Mouse (Mus musculus): Measurements from ENCODE around the gene Rtl10.
"Not testable (repeated sequence)": the region's sequence is repeated elsewhere in the genome, so short reads cannot be mapped to it uniquely, and the experiment has no call there.

Gene Rtl10

DNA sequence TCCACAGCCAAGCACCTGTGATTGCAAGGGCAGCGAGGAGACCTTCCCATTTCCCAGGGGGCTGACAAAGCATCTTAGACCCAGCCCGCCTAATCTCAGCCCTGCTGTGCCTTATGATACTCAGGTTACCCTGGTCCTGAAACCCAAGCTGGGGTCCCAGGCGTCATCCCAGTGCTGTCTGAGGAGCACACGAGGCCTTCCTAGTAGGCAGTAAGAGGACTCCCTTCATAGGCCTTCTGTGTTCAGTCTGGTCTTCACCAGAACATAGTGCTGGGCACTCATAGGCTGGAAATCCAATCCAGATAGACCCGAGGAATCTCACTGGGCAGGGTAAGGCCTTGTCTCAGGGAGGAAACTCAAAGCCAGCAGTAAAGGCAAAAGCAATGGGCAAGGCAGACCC lies 14.9 kb upstream of the Rtl10 start:
- DNase-seq (ENCODE audit: low spot score in 2 of 2) = no peak

DNA sequence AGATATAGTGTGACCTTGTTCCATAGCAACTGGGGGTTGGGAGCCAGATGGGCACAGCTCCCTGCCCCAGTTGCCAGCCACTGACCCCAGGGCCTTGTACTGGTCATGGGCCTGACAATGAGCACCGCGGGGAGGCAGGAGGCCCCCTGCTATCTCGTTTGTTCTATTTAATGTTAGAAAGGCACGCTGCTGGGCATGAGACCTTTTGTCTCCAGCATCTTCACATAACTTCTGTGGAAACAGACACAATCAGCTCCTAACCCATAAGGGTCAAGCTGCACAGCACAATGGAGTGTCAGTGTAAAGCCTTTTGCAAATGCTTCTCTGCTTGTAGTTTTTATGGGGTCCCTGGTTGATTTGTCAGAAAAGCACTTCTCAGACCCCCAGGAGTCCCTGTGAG lies 14.3 kb upstream of the Rtl10 start:
- no peak for DNase-seq (ENCODE audit: low spot score in 2 of 2)

DNA sequence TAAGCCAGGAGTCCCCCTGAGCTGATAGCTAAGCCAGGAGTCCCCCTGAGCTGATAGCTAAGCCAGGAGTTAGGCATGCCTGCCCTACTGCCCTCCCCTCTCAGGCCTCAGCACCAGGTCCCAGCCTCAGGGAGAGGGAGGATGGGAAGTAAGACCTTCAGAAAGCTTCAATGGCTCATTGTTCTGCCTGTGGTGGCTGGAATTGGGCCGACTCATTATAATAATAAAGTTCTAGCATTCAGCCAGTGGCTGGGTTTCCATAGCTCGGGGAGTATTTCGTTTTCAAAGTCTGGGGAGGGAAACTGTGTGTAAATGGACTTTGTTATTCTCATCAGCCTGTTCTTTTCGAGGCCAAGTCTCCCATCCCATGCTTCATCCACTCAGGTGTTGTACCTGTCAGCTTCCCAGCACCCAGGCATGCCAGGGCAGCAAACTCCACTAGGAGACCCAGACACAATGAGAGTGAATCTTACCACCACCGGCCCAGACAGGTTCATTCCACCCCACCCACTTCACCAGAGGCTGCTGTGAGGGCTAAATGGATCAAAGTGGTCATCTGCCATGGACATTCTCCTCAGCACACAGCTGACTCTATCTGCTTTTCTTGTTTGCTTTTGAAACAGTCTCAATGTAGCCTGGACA lies 13.8 kb upstream of the Rtl10 start:
- DNase-seq (ENCODE audit: low spot score in 2 of 2) = no peak

DNA sequence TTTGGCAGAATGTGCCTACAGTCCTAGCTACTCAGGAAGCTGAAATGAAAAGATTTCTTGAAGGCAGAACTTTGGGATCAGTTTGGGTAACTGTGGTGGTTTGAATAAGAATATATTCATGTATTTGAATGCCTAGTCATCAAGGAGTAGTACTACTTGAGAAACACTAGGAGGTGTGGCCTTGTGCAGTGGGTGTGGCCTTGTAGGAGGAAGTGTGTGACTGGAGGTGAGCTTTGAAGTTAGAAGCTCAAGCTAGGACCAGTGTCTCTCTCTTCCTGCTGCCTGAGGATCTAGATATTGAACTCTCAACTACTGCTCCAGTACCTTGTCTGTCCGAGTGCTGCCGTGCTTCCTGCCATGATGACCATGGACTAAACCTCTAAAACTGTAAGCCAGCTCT lies 12.6 kb upstream of the Rtl10 start:
- DNase-seq (ENCODE audit: low spot score in 2 of 2) = no peak

DNA sequence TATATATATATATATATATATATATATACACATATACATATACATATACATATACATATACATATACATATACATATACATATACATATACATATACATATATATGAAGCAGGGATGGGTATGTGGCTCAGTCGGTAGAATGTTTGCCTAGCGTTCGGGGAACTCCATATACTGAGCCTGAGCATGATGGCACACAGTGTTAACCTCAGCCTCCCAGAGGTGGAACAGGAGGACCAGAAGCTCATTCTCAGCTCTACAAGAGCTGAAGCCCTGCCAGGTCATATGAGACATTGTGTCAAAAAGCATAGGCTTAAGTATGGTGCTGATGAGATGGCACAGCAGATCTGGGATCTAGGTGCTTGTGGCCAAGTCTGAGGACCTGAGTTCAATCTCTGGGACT lies 8.4 kb upstream of the Rtl10 start:
- DNase-seq (ENCODE audit: low spot score in 2 of 2) = no peak

DNA sequence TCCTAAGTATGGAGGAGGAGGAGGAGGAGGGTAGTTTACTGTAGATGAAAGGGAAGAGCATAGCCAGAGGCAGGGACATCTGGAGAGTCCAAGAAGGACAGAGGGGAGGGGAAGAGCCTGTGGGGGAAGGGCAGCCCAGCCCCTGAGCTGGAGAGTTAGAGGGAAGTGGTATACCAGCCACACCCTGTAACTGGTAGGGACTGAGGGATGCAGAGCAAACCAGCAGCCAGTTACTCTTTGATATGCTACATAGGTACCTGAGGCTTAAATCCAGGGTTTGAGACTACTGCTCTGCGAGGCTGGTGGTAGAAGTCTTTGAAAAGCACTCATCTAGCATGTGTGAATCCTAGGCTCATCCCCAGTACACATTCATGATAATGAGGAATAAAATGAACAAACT lies 7.8 kb upstream of the Rtl10 start:
- no peak for DNase-seq (ENCODE audit: low spot score in 2 of 2)

DNA sequence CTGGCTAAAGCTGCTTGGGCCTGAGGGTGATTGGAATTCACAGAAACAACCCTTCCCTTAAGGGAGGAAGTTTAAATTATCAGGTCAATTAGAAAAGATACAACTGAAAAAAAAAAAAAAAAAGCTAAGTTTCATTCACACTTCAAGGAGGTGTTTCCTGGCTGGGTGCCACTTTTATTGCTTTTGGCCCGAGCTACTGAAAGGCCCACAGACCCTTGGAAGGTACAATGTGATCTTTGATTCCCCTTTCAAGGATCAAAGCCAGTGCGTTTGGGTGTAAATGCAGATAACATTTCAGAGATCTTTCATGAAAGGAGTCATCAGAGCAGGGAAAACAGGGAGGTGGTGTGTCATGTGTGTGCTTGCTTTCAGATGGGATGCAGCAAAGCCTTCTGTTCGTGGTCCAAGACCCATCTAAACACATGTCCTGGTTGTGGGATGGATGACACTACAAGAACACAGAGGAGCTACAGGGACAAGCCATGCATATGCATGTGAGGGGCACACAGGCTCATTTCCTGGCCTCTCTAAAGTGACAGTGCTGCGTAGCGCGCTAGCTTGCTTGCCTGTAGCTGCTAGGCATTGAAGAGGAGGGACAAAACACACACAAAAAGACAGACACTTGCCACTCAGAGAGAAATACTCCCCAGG lies 711 bp upstream of the Rtl10 start:
- peak; percentile 33 to 59 for DNase-seq (ENCODE audit: low spot score in 2 of 2)

DNA sequence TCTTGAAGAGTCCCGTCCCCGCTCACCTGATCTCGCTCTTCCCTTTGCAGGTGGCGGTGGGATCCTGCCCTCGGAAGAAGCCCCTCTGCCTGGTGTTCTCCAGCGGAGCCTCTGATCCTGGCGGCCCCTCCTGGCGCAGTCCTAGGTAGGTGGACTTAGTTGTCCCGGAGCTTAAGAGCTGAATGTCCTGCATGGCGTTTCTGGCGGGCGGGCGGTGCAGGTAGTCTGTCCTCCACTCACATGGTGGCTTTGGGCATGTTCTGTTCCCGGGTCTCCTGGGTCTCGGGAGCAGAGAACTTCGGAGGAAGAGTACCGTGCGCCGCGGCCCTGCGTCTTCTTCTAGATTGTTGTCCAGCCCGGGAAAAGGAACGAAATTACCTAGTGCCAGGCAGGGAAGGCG lies 295 bp downstream of the Rtl10 start:
- DNase-seq (ENCODE audit: low spot score in 2 of 2) = peak; percentile 22 to 40

DNA sequence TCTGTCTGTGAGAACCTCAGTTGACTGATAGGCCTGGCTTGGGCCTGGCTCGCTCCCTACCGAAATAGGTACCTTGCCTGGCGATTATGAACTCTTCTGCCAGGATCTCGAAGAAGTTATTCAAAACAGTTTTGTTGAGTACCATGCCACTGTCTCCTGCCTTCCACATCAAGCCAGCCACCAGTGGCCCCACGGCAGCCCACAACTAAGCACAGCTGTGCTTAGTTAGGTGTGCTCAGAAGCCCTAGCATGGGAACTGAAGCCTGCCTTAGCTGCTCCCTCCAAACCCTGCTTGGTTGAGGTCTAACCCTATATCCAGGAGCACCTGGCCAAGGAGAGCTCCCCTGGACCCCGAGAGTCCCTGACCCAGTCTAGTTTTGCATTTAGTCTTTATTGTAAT lies 2.8 kb downstream of the Rtl10 start:
- DNase-seq (ENCODE audit: low spot score in 2 of 2) = no peak

DNA sequence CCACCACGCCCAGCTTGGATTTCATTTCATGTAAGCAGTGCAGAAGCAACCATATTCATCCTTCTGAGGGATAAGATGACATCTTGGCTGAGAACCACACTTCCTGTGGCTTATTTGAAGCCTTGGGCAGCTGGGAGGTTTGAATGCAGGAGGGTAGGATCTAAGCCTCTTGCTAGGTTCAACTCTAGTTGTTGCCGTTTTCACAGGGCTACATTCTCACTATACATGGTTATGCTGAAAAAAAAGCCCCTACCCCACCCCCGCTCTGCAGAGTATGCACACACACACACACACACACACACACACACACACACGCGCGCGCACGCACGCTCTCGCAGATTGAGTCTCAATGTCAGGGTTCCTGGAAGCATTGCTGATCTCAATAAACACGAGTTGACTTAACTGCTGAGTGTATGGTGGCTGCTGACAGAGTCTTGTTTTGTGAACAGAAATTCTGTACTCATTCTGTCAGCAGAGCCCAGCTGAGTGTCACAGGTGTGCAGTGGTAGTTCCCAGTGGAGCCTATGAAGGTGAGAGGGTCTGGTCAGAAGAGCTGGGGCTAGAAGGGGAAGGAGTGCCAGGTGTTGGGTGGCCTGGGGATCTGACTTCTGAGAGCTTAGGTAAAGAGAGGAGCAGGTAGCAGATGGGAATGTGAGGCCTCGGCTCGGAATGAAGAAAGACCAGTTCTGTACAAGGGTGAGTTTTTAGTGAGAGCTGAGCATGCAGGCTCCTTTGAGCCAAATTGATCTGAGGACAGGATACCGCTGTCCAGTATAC lies 5.1 kb downstream of the Rtl10 start:
- no peak for DNase-seq (ENCODE audit: low spot score in 2 of 2)

DNA sequence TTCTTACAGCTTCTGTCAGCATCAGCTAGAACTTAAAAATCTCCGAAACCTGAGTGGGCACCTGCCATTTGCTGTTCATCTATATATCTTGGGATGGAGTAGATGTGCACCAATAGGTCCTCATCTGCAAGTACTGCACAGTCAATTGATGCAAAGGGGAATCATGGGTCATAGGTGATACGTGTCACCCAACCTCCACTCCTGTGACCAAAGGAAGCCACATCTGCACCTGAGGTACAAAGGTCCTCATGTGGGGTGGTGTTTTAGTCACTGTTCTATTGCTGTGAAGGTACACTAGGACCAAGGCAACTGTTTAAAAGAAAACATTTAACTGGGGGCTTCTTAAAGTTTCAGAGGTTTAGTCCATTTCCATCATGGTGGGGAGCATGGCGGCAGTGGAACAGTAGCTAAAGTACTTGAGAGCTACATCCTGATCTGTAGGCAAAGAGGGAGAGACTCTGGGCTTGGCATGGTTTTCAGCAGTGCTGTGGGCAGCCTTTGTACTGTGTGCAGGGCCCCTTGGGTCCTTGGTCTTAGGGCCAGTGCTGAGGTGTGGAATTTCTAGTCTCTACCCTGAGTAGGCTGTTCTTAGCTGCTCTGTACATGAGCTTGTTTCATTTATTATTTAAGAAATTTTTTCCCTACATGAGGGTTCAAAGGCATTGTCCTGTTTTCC lies 8.0 kb downstream of the Rtl10 start:
- DNase-seq (ENCODE audit: low spot score in 2 of 2) = no peak

DNA sequence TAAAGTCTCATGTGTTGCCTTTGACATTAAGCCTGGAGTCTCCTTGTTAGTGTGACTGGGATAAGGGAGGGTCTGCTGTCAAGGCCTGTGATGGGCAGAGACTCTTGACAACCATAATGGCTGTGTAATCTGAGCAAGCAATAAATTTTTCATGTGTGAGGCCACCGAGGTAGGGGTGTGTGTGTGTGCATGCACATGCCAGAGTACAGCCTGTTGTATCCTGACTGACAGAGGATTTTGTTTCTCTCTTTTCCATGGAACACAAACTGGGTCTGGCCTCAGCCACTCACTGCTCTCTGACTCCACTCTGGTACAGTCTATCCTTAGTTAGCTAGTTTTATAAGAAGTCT lies 8.5 kb downstream of the Rtl10 start:
- DNase-seq (ENCODE audit: low spot score in 2 of 2) = no peak

DNA sequence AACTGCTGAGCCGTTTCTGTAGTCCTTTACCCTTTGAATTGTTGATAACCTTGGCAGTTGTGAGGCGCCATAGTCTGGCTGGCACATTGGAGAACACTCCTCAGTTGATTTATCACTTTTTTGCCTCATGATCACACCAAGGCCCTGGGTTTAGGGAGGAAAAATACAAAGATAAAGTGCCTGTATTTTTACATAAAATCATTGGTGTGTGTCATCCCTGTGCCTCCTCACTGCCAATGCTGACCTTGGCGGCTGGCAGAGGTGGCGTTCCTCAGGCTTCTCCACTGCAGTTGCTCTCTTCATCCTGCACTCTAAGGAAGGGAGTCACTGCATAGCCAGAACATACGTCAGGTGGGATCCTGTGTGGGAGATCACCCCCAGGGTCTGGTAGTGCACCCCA lies 13.0 kb downstream of the Rtl10 start:
- no peak for DNase-seq (ENCODE audit: low spot score in 2 of 2)

DNA sequence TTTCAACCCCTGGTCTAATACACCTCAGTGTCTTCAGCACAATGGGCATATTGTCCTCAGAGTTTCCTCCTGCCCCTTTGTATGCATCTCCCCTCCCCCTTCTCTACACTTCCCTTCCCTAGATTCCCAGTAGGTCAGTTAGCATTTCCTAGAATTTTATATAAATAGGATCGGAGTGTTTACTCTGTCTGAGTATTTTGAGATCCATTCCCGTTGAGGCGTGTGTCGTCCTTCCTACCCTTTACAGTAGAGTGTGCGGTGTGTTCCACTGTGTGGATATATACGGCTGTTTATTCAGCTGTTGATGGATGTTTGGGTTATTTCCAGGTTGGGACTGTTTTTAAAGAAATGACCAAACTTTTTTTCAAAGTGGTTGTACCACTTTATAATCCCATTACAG lies 14.8 kb downstream of the Rtl10 start:
- DNase-seq (ENCODE audit: low spot score in 2 of 2) = no peak

DNA sequence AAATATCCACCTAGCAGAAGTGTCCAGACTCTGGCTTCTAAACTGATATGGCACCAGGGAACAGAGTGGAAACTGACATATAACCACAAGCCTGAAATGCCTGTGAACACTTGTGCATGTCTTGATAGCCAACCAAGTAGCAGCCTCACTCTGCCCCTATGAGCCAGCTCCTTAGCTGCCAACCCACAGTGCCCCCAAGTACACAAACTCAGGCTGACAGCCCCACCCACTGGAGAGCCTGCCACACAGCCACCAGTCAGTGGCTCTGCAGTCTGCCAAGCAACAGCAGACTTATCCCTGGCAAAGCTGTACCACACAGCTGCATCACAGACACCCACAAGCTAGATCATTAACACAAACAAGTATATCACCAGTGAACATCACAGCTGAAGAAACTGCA lies 19.4 kb downstream of the Rtl10 start:
- peak; percentile 45 to 57 for DNase-seq (ENCODE audit: low spot score in 2 of 2)

DNA sequence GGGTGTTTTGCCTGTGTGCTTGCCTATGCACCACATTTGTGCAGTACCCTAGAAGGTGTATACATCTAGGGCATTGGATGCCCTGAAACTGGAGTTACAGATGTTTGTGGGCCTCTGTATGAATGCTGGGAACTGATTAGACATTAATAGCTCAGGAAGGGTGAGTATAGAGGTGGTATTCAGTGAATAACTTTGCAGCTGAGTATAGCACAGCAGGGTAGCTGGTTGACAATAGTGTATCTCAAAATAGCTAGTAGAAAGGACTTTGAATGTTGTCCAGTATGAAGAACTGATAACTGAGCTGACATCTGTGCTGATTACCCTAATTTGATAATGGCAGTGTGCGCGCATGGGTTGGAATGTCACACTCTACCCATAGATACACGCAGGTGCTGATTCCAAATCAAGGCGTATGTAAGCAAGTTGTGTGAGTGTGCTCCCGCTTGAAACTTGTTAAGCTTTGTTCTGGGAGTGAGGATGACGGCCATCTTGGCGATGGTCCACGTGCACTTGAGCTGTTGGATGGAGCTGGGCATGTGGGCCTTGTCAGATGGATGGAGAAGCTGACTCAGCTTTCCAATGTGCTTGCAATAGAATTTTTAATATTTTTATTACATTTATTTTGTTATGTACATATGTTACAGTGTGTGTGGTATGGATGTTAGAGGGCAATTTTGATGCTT lies 25.0 kb downstream of the Rtl10 start:
- DNase-seq (ENCODE audit: low spot score in 2 of 2) = no peak

DNA sequence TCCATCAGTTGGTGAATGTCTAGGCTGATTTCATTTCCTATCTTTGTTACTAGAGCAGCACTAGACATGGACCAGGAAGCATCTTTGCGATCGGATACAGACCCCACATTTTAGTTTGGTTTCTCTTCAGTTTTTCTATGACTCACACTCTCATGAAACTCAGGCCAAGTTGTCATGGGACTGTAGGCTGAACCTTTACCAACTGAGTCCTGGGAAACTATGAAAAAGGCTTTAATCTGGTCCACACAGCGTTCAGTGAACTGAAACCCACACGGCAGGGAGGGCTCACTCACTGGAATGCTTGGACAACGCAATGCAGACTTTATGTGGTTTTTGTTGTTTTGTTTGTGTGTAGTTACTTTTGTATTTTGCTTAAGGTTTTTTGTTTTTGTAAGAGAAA lies 30.0 kb downstream of the Rtl10 start:
- DNase-seq (ENCODE audit: low spot score in 2 of 2) = no peak

DNA sequence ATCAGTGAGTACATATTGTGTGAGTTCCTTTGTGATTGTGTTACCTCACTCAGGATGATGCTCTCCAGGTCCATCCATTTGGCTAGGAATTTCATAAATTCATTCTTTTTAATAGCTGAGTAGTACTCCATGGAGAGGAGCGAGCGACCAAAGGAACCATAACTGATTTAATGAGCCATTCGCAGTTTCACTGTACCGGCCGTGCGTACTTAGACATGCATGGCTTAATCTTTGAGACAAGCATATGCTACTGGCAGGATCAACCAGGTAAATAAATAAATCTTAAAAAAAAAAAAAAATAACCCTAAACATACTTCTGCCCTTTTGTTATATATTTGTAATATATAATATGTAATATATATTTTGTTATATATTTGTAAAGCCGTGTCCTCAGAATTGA lies 34.4 kb downstream of the Rtl10 start:
- not testable (repeated sequence) for DNase-seq (ENCODE audit: low spot score in 2 of 2)

DNA sequence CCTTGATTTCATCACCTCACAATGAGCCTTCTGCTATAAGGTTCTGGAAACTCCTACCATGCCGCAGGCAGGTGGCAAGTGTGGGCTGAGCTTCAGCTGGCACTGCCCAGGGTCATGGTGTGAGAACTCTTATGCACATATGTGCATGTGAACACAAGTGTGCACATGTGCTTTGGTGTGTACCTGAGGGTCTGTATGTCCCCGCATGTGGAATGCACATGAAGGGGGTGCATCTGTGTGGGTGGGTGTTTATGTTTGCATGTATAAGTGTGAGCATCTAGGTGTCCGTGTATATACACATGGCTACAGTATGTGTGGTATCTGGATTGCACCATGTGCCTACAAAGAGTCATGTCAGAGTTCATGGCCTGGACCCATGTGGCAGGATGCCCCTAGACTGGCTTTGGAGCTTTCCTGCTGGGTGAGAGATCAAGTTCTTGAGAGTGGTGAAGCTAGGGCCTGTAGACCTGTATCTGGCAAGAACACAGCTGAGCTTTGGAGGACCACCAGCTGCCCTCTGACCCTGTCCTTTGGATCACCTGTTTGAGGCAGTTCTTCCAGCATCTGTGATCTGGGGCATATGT lies 38.8 kb downstream of the Rtl10 start:
- DNase-seq (ENCODE audit: low spot score in 2 of 2) = no peak

DNA sequence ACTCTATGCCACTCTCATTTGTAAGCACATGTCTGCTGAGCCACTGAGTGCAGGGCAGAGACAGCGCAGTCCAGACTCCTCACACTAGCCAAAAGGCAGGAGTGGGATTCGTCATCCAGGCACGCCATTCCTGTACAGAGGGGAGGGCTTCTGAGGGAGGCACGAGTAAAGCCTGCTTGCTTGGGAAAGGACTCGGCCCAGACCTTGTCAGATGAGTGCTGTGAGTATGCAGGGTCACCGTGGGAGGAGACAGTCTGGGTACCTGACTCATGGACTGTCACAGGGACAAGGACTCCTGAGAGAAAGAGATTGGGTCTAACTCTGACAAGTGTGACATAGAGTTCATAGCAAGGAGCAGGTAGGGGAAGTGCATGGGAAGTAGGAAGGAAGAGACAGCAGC lies 40.6 kb downstream of the Rtl10 start:
- no peak for DNase-seq (ENCODE audit: low spot score in 2 of 2)

DNA sequence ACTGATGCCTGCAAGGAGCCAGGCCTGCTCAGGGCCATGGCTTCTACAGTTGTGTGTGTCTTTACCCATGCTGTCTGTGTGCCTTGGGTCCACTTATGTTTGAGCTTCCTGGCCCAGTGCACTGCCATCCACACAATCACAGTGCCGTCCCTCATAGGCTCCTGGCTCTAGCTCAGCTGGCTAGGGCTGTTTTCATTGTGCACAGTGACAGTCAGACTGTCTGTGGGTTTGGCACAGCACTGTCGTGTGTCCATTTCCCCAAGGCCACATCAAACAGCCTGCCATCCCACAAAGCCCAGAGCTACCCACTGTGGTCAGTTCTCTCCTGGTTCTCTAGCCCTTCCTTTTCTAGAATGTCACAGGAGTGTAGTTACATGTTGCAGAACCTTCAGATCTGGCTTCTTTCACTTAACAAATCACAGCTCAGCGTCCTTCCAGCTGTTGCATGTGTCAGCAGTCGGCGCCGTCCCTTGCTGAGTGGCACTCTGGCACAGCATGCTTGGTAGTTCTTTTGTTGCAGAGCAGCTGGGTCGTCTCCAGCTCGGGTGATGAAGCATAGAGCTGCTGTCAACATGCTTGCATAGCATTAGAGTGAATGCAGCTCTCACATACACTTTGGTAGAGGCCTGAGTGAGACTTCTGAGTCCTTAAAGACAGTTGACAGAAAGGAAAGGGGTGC lies 44.6 kb downstream of the Rtl10 start:
- no peak for DNase-seq (ENCODE audit: low spot score in 2 of 2)

All from right cerebral cortex, adult 2 months (tissue).